Mouse (Mus musculus) gonadal fat pad, adult 2 months (tissue): ENCODE results near the gene Pla2g2e. TPM values are rescaled to one million over a fixed set of nuclear protein-coding genes. Genes with fewer than 3 reads are reported as not detected.
"Not testable (repeated sequence)": the region's sequence is repeated elsewhere in the genome, so short reads cannot be mapped to it uniquely, and the experiment has no call there.

Source experiments
- DNase-seq: peaks from one replicate; pipeline ENCODE4 v3.0.0-alpha.2; 2012; ENCODE audit warnings: low read depth
- polyA plus RNA-seq: library from polyadenylated mRNA; depleted of rRNA; stranded (reverse); fragments of >200 nt; gene quantifications from 2 replicates; pipeline ENCODE4 v1.2.3, GENCODE M21; 2012; rRNA removed

Gene Pla2g2e
- polyA plus RNA-seq = 6.9 and 15.8 TPM in 2 replicates

- no peak for DNase-seq
These were observed at the start of gene Pla2g2e for GRCm38 (mm10) chr4:138877731-138878130. TSS of gene Pla2g2e (plus strand) at chr4:138877942.

- DNase-seq = no peak
These were observed 37.9 kb upstream of the Pla2g2e start for GRCm38 (mm10) chr4:138839806-138840205.

- DNase-seq = no peak
These were observed 37.0 kb upstream of the Pla2g2e start for GRCm38 (mm10) chr4:138840726-138841125.

- DNase-seq = no peak
These were observed 36.4 kb upstream of the Pla2g2e start for GRCm38 (mm10) chr4:138841386-138841785.

GRCm38 (mm10) chr4:138851463-138851862, 26.3 kb upstream of the Pla2g2e start:
- DNase-seq = no peak

- DNase-seq = no peak
These were observed 24.8 kb upstream of the Pla2g2e start for GRCm38 (mm10) chr4:138852961-138853360.

- DNase-seq = no peak
These were observed 22.6 kb upstream of the Pla2g2e start for GRCm38 (mm10) chr4:138855092-138855632.

GRCm38 (mm10) chr4:138856491-138856890, 21.3 kb upstream of the Pla2g2e start:
- no peak for DNase-seq

- DNase-seq = no peak
These were observed 20.2 kb upstream of the Pla2g2e start for GRCm38 (mm10) chr4:138857576-138857975.

GRCm38 (mm10) chr4:138858446-138858845, 19.3 kb upstream of the Pla2g2e start:
- DNase-seq = no peak

GRCm38 (mm10) chr4:138859245-138859644, 18.5 kb upstream of the Pla2g2e start:
- no peak for DNase-seq

- no peak for DNase-seq
These were observed 18.0 kb upstream of the Pla2g2e start for GRCm38 (mm10) chr4:138859728-138860127.

- DNase-seq = no peak
These were observed 14.3 kb upstream of the Pla2g2e start, which contains the start of gene Pla2g5 for GRCm38 (mm10) chr4:138863344-138863998. TSS of gene Pla2g5 (minus strand) at chr4:138863482.

- DNase-seq = no peak
These were observed 12.7 kb upstream of the Pla2g2e start for GRCm38 (mm10) chr4:138865092-138865491.

- DNase-seq = no peak
These were observed 11.8 kb upstream of the Pla2g2e start for GRCm38 (mm10) chr4:138865991-138866390.

- no peak for DNase-seq
These were observed 11.3 kb upstream of the Pla2g2e start for GRCm38 (mm10) chr4:138866413-138866812.

- DNase-seq = no peak
These were observed 9.1 kb upstream of the Pla2g2e start for GRCm38 (mm10) chr4:138868666-138869065.

- no peak for DNase-seq
These were observed 3.9 kb upstream of the Pla2g2e start, which contains the start of gene Gm13030 for GRCm38 (mm10) chr4:138873864-138874263. TSS of gene Gm13030 (minus strand) at chr4:138873964.

- not testable (repeated sequence) for DNase-seq
These were observed 2.5 kb upstream of the Pla2g2e start for GRCm38 (mm10) chr4:138875275-138875674.

GRCm38 (mm10) chr4:138875986-138876385, 1.8 kb upstream of the Pla2g2e start:
- no peak for DNase-seq

- DNase-seq = no peak
These were observed 1.0 kb downstream of the Pla2g2e start for GRCm38 (mm10) chr4:138878783-138879182.

GRCm38 (mm10) chr4:138879808-138880207, 2.1 kb downstream of the Pla2g2e start:
- no peak for DNase-seq

GRCm38 (mm10) chr4:138880811-138881584, 3.3 kb downstream of the Pla2g2e start:
- no peak for DNase-seq
